Mouse (Mus musculus) liver, postnatal 0 days (tissue): ENCODE results near the gene Npepps.

Source experiments
- CTCF ChIP-seq: sonication (generic); IDR thresholded peaks from 2 replicates; pipeline ENCODE4 v1.5.1; 2016; ENCODE audit warnings: antibody characterized with exemption, low read depth
- EP300 ChIP-seq: IDR thresholded peaks from 2 replicates; pipeline ENCODE4 v1.6.1; 2016; ENCODE audit warnings: antibody characterized with exemption, low read depth, mild to moderate bottlenecking

- TF ChIP-seq EP300 (no peak), CTCF (no peak)
These were observed 27.0 kb upstream of the Npepps start for GRCm38 (mm10) chr11:97307294-97308069.
